20 mouse cellular contexts compared by ENCODE assay signal in the genomic region with DNA sequence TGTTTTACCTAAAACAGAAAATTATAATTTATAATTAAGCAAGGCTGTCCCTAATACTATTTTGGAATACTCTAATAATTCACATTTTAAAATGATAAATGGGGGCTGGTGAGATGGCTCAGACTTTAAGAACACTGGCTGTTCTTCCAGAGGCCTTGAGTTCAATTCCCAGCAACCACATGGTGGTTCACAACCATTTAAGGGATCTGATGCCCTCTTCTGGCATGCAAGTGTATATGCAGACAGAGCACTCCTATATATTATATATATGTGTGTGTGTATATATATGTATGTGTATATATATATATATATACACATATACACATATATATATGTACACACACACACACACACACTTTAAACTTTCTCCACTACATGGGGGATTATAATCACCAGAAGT. TPM values are rescaled to one million over a fixed set of nuclear protein-coding genes. Genes with fewer than 3 reads are reported as not detected.
A peak's percentile ranks its signal among the peaks of the same experiment; 100 is the strongest.
DNase-seq lines count a peak whose midpoint lies in the region; ATAC-seq and TF ChIP-seq lines count a peak whose summit lies in the region.
"Had no signal": no experiment of that assay in that cellular context is flagged by ENCODE, and none has a peak within 500 bp of the region (broad histone marks: within the 10 kb centered on the region; RNA-seq: fewer than 3 reads in every experiment).

No protein-coding gene starts in this region.

- in situ Hi-C loops in Patski (cut with MboI; ENCODE audit: low pct_unique_long_range_greater_than_20kb): no loop called here

- CTCF ChIA-PET in Patski (lab: Charles Lee): no interaction called here

- TF ChIP-seq CTCF in left cerebral cortex, adult 2 months (IDR thresholded peaks at IDR 0.05): peak; percentile 5; the same call in 1 of the 2 replicates
- peak; percentile 33 for TF ChIP-seq CTCF in Patski (IDR thresholded peaks at IDR 0.05)

- no peak overlapping the region for H3K27ac ChIP-seq in left cerebral cortex, adult 2 months
- H3K27ac ChIP-seq: forebrain, embryonic 15.5 days; hindbrain, embryonic 13.5 days; stomach, embryonic 15.5 days had no signal

- no peaks in the 10 kb centered on the region for H3K36me3 ChIP-seq in splenic B cell, adult 2 months (ENCODE audit: control insufficient read depth, insufficient read depth, low read length, poor library complexity, severe bottlenecking)
- H3K36me3 ChIP-seq: forebrain, embryonic 15.5 days; hindbrain, embryonic 13.5 days; stomach, embryonic 15.5 days had no signal

- intact Hi-C loops in left cerebral cortex, adult 2 months (cut with DNase I): no loop called here

- POLR2A ChIA-PET in Patski (lab: Charles Lee): no interaction called here

- no peak for ATAC-seq in CD4-positive, CD25-positive, alpha-beta regulatory T cell, adult 4 months
- no peak for ATAC-seq in Patski

- H3K4me3 ChIP-seq in left cerebral cortex, adult 2 months: no peak overlapping the region
- H3K4me3 ChIP-seq: erythroblast, embryonic 14.5 days; forebrain, embryonic 15.5 days; hindbrain, embryonic 13.5 days; megakaryocyte, embryonic 14.5 days; stomach, embryonic 15.5 days had no signal

- H3K27me3 ChIP-seq in Patski: no peaks in the 10 kb centered on the region
- H3K27me3 ChIP-seq in splenic B cell, adult 2 months (ENCODE audit: control insufficient read depth, insufficient read depth, low read length, poor library complexity, severe bottlenecking): no peaks in the 10 kb centered on the region
- H3K27me3 ChIP-seq: forebrain, embryonic 15.5 days; hindbrain, embryonic 13.5 days; megakaryocyte, embryonic 14.5 days; stomach, embryonic 15.5 days had no signal

- DNase-seq in CD4-positive, CD25-positive, alpha-beta regulatory T cell, adult 2 months (ENCODE audit: low read depth, low spot score): peak; percentile 37
- no peak for DNase-seq in left cerebral cortex, adult 2 months (ENCODE audit: extremely low spot score in 1 of 2, low spot score in 2 of 2)
- DNase-seq in left cerebral cortex, adult 11 months (ENCODE audit: low spot score): no peak
- no peak for DNase-seq in Patski (ENCODE audit: low read depth, low spot score)
- DNase-seq in splenic B cell, adult 2 months (ENCODE audit: low read depth, low spot score): peak; percentile 36
- no peak for DNase-seq in B cell, adult 2 months
- DNase-seq in gastrocnemius, postnatal 10 days: no peak
- DNase-seq: adrenal gland, postnatal 14 days; cerebellum, adult 2 months; heart, postnatal 10 days; kidney, adult 18-20 months; kidney, postnatal 25 days; layer of hippocampus, adult 9-11 months; spleen, adult 18-20 months had no signal

RNA-seq across cellular contexts. Expression of a gene that starts 15.2 kb away (rescaled TPM):
- polyA plus RNA-seq in CD4-positive, CD25-positive, alpha-beta regulatory T cell, adult 4 months (2017; shearing (Covaris generic)): 10 to 100 TPM; 27.3 to 30.9 TPM
- total RNA-seq in left cerebral cortex, adult 2 months (2021): 10 to 100 TPM; 39.6 to 47.5 TPM
- polyA plus RNA-seq in Patski (2021): 13.1 TPM
- total RNA-seq in gastrocnemius, postnatal 10 days (2021): 10 to 100 TPM; 11.0 to 14.5 TPM

Comparison
In these comparisons a context has a peak if more than half of its experiments do, and no peak if none do; other contexts are left out.
1. DNase-seq: peak in CD4-positive, CD25-positive, alpha-beta regulatory T cell, adult 2 months (single experiment) and splenic B cell, adult 2 months (single experiment); none in left cerebral cortex, adult 2 months (0 of 2), left cerebral cortex, adult 11 months (single experiment), Patski (single experiment), B cell, adult 2 months (0 of 2) and gastrocnemius, postnatal 10 days (single experiment).